Mouse (Mus musculus): Measurements from ENCODE around the gene Pdgfc.

GRCm38 (mm10) chr3:81037312-81037859 lies 1.2 kb downstream of the Pdgfc start:
- no peak for TF ChIP-seq POLR2A (IDR thresholded peaks at IDR 0.05; ENCODE audit: extremely low read depth, insufficient read depth, low read length)
- no peak for TF ChIP-seq CTCF (IDR thresholded peaks at IDR 0.05; ENCODE audit: low read depth, low read length)

Data from liver, adult 2 months (tissue).